Mouse (Mus musculus): Measurements from ENCODE around the gene Dab2. TPM values are rescaled to one million over a fixed set of nuclear protein-coding genes. Genes with fewer than 3 reads are reported as not detected.

Dab2 gene
- polyA plus RNA-seq (2012; rRNA removed) = 11.7 TPM in 2 replicates

DNA sequence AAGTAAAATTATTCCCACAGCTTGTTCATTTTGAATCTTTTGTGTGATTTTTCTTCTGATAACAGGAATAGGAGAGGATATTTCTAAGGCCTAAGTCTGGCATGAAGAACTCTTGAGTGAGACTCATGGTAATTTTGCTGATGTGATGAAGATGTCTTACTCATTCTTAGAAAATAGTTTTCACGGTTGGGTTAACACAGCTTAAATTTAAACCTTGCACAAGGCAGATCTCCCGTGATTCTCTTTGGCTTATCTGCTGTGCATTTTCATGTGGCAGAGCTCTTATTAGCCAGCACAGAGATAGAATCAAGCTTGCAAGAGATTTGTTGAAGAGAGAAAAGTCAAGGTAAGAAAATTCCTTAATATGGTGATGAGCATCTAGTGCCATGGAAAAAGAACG lies at the start of gene Dab2:
TSS of gene Dab2 (plus strand) at position 235 of the 400 bp plus-strand sequence.
- Histone ChIP-seq H3K4me3 (ENCODE audit: insufficient read depth, low read length) (no peak within 1 kb of the TSS), H3K4me1 (ENCODE audit: control insufficient read depth, insufficient read depth, low read length) (no peaks in the 10 kb centered on the region), H3K27ac (ENCODE audit: insufficient read depth, low read length) (no peak within 1 kb of the TSS)
- no peak for TF ChIP-seq CTCF (IDR thresholded peaks at IDR 0.05; ENCODE audit: extremely low read depth, insufficient read depth, low read length)
- TF ChIP-seq POLR2A (IDR thresholded peaks at IDR 0.05; ENCODE audit: extremely low read depth, insufficient read depth, low read length) = no peak

DNA sequence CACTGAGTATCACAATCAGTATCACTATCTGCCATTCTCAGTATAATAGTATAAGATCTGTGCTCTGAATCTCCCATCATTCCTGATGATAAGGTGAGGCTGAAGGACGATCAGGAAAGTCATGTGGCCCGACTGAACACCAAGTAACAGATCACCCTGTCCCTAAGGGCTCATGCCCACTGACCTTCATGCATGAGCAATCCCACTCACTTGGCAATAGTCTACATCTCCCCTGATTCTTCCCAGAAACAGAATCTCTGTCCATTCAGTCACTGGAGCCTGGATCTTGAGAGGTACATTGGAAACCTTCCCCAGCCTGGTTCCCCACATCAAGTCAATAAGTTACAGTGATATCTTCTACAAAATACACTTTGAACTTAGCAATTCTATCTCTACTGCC lies 46.1 kb upstream of the Dab2 start:
- Histone ChIP-seq H3K4me1 (ENCODE audit: control insufficient read depth, insufficient read depth, low read length) (no peaks in the 10 kb centered on the region), H3K27ac (ENCODE audit: insufficient read depth, low read length) (no peak overlapping the region), H3K4me3 (ENCODE audit: insufficient read depth, low read length) (no peak overlapping the region)
- TF ChIP-seq POLR2A (IDR thresholded peaks at IDR 0.05; ENCODE audit: extremely low read depth, insufficient read depth, low read length) (no peak), CTCF (IDR thresholded peaks at IDR 0.05; ENCODE audit: extremely low read depth, insufficient read depth, low read length) (no peak)

DNA sequence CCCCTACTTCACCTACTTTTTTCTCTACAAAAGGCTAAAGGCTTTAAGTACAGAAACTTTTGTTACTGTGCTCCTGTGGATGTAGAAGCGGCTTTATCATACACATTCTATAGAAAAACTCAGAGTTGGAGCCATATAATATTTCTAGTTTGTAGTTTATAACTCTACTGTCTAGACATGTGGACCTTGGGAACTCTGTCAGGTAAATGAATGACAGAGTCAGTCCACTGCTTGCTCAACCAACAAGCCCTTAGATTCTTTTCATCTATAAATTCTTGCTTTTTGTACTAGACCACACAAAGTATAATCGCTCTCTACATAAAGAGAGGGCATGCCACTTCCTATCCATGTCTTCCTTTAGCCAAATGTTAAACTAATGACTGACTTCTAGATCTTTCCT lies 45.2 kb upstream of the Dab2 start:
- Histone ChIP-seq H3K4me3 (ENCODE audit: insufficient read depth, low read length) (no peak overlapping the region), H3K27ac (ENCODE audit: insufficient read depth, low read length) (no peak overlapping the region), H3K4me1 (ENCODE audit: control insufficient read depth, insufficient read depth, low read length) (no peaks in the 10 kb centered on the region)
- TF ChIP-seq POLR2A (IDR thresholded peaks at IDR 0.05; ENCODE audit: extremely low read depth, insufficient read depth, low read length) (no peak), CTCF (IDR thresholded peaks at IDR 0.05; ENCODE audit: extremely low read depth, insufficient read depth, low read length) (no peak)

DNA sequence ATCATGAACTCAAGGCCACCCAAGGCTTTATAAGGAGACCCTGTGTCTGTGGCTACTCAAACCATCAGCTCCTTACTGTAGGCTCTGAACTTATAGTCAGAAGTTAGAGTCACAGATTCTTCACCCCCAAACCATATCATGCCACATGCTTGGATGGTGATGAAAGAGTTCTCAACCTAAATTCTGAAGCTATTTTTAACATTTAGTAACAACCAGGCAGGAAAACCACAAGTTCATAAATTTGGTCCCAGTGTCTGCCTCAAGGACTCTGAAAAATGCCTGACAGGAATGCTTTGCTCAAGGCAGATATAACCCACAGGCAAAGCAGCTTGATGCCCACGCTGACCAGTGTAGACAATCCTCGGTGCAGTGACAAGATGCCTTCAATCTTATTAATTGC lies 42.5 kb upstream of the Dab2 start:
- Histone ChIP-seq H3K27ac (ENCODE audit: insufficient read depth, low read length) (no peak overlapping the region), H3K4me1 (ENCODE audit: control insufficient read depth, insufficient read depth, low read length) (no peaks in the 10 kb centered on the region), H3K4me3 (ENCODE audit: insufficient read depth, low read length) (no peak overlapping the region)
- no peak for TF ChIP-seq POLR2A (IDR thresholded peaks at IDR 0.05; ENCODE audit: extremely low read depth, insufficient read depth, low read length)
- no peak for TF ChIP-seq CTCF (IDR thresholded peaks at IDR 0.05; ENCODE audit: extremely low read depth, insufficient read depth, low read length)

DNA sequence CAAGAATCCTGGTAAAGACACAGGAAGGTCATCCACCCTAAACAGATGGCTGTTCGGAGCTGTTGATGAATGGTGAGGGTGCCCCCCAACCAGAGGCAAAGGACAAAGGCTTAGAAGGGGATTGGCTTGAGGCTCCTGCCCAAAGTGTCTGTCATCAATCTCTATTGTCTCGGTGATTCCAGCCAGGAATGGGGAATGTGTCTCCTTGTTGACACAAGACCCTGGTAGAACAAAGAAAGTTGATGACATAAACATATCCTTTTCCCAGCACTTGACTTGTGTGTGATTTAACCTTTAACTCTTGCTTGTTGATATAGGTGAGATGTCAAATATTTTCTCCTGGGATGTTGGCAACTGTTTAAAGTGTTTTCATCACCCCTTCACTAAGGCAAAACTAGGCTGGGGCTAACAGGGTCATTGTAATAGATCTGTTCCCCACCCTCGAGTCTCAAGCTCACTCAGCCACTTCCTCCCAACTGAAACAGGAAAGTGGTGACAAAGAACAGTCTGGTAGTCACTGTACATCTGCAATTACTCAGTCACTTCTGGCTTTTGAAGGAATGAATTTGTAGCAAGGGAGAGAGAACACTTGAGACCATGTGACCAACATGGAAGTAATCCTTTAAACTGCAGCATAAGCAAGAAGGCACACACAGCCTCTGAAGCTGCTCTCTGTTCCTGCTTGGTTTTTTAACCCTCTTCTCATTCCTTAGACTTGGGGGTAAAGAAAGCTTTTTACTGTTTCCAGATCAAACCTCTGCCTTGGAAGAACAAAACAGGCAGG lies 39.4 kb upstream of the Dab2 start:
- no peaks in the 10 kb centered on the region for H3K4me1 ChIP-seq (ENCODE audit: control insufficient read depth, insufficient read depth, low read length)
- no peak overlapping the region for H3K4me3 ChIP-seq (ENCODE audit: insufficient read depth, low read length)
- peak overlapping the region; percentile 71 for H3K27ac ChIP-seq (ENCODE audit: insufficient read depth, low read length)
- no peak for TF ChIP-seq POLR2A (IDR thresholded peaks at IDR 0.05; ENCODE audit: extremely low read depth, insufficient read depth, low read length)
- TF ChIP-seq CTCF (IDR thresholded peaks at IDR 0.05; ENCODE audit: extremely low read depth, insufficient read depth, low read length) = no peak

DNA sequence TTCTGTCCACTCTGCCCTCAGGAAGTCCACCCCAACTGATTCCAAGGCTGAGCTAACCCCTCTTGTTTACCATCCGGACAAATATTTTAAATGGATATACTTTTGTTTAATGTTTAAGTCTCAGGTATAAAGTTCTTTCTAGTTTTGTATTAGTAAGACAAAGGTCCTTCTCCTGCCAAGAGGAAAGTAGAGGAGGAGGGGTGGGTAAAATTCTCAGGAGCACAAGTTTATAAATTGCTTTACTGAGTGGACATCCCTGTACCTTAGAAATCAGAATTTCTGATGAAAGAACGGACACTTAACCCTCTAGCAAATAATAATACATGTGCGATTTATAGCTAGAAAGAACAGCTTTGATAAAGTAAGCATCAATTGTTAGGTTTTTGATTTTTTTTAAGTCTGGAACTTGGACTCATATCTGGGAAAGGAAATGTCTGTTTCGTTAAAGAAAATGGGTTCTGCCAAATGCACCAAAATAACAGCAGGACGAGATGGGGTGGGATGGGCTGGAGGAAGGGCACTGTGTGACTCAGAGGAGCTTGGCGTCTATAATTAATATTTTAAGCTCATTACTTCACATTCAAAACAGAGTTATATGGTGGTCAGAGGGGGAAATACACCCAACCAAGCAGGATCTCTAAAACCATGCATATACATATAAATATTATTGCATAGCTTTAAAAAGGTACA lies 38.7 kb upstream of the Dab2 start:
- TF ChIP-seq CTCF (IDR thresholded peaks at IDR 0.05; ENCODE audit: extremely low read depth, insufficient read depth, low read length) = no peak
- TF ChIP-seq POLR2A (IDR thresholded peaks at IDR 0.05; ENCODE audit: extremely low read depth, insufficient read depth, low read length) = no peak
- H3K4me3 ChIP-seq (ENCODE audit: insufficient read depth, low read length) = no peak overlapping the region
- H3K4me1 ChIP-seq (ENCODE audit: control insufficient read depth, insufficient read depth, low read length) = no peaks in the 10 kb centered on the region
- H3K27ac ChIP-seq (ENCODE audit: insufficient read depth, low read length) = peak overlapping the region; percentile 71

DNA sequence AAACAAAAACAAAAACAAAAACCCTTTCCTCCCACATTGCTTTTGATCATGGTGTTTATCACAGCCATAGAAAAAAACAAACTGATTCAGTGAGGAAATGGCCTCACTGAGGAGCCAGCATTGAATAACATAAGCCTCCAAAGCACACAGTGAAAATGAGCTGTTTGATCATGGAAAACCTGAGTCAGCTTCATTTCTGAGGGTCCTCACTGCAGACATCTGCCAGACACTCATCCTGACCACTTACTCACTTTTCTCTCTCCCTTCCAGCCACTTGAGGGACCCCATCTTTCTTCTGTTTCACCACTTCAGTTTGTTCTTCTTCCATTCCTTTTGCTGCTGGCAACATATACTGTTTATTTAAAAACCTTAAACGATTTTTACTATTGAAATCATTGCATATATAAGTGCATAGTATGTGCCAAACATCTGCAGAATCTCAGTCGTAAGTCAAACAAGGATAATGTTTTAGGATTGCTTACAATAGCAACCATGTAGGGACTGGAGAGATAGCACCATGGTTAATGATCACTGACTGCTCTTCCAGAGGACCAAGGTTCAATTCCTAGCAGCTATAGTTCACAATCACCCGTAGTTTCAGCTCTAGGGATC lies 32.3 kb upstream of the Dab2 start:
- H3K4me1 ChIP-seq (ENCODE audit: control insufficient read depth, insufficient read depth, low read length) = no peaks in the 10 kb centered on the region
- no peak overlapping the region for H3K27ac ChIP-seq (ENCODE audit: insufficient read depth, low read length)
- TF ChIP-seq CTCF (IDR thresholded peaks at IDR 0.05; ENCODE audit: extremely low read depth, insufficient read depth, low read length) (no peak), POLR2A (IDR thresholded peaks at IDR 0.05; ENCODE audit: extremely low read depth, insufficient read depth, low read length) (no peak)
- H3K4me3 ChIP-seq (ENCODE audit: insufficient read depth, low read length) = no peak overlapping the region

DNA sequence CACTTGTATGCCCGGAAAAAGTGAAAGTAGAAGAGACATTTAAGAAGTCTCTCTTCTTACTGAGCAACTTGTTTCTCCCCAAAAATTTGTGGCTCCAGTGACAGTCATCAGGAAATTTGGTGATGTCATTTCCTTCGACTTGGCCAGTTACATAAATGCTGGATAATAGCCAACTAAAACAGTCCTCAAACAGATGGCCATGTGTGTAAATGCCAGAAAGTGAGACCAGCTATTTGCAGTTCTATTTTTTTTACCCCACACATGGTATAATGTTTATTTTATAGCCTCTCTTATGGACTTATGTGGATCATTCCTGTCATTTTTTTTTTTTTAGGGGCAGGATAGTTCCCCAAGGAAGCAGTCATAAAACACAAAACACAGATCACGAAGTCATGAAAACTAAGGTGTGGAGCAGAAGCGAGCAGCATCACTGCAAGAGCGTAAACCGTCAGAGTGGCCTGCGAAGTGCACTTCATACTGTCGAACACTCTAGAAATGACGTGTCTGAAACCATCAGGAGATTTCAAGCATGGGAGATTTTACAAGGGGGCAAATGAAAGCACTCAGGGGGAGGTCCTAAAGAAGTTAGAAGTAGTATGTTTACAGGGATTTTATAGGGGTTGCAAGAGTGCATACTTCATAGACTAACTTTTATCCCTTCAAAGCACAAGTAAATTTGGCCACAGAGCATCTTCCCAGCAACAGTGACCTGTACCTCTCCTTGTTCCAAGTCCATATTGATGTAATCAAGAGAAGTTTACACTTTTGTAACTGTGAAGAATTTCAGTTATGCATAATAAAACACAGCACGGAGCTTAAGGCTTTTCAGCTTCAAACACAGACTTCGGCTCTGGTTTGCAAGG lies 20.8 kb upstream of the Dab2 start:
- TF ChIP-seq CTCF (IDR thresholded peaks at IDR 0.05; ENCODE audit: extremely low read depth, insufficient read depth, low read length) (no peak), POLR2A (IDR thresholded peaks at IDR 0.05; ENCODE audit: extremely low read depth, insufficient read depth, low read length) (no peak)
- no peak overlapping the region for H3K27ac ChIP-seq (ENCODE audit: insufficient read depth, low read length)
- H3K4me1 ChIP-seq (ENCODE audit: control insufficient read depth, insufficient read depth, low read length) = no peaks in the 10 kb centered on the region
- no peak overlapping the region for H3K4me3 ChIP-seq (ENCODE audit: insufficient read depth, low read length)

DNA sequence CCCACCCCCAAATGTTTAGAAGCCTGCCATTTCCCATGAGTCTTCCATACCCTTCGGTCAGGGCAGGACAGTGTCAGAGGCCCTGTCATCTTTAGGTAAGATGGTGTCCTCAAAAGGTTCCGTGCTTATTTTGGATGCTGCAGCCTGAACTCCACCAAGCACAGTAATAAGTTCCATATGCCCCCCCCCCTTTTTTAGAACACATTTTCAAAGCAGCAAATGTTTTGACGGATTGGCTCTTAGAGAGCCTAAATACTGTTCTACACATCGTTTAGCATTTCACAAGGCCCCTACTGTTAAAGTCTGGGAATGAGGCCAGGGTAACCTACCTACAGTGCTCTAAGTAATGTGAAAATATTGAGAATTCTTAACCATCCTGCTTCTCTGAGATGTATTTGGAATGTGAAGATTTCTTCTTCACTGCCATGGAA lies 19.6 kb upstream of the Dab2 start:
- H3K27ac ChIP-seq (ENCODE audit: insufficient read depth, low read length) = no peak overlapping the region
- no peaks in the 10 kb centered on the region for H3K4me1 ChIP-seq (ENCODE audit: control insufficient read depth, insufficient read depth, low read length)
- H3K4me3 ChIP-seq (ENCODE audit: insufficient read depth, low read length) = no peak overlapping the region
- TF ChIP-seq POLR2A (IDR thresholded peaks at IDR 0.05; ENCODE audit: extremely low read depth, insufficient read depth, low read length) = no peak
- no peak for TF ChIP-seq CTCF (IDR thresholded peaks at IDR 0.05; ENCODE audit: extremely low read depth, insufficient read depth, low read length)
